Mouse (Mus musculus) liver, postnatal 0 days (tissue): ENCODE measurements around the gene Bbs9.

Experiments used
- CTCF ChIP-seq: sonication (generic); IDR thresholded peaks from 2 replicates; pipeline ENCODE4 v1.5.1; 2016; ENCODE audit warnings: antibody characterized with exemption, low read depth
- EP300 ChIP-seq: IDR thresholded peaks from 2 replicates; pipeline ENCODE4 v1.6.1; 2016; ENCODE audit warnings: antibody characterized with exemption, low read depth, mild to moderate bottlenecking

GRCm38 (mm10) chr9:22677997-22678396, 202.5 kb downstream of the Bbs9 start:
- TF ChIP-seq CTCF = no peak
- no peak for TF ChIP-seq EP300
